Mouse (Mus musculus) embryonic facial prominence, embryonic 11.5 days (tissue): ENCODE measurements around the gene Slc35c2. TPM values are rescaled to one million over a fixed set of nuclear protein-coding genes. Genes with fewer than 3 reads are reported as not detected.

Source experiments
- ATAC-seq: fragments of 200-750 bp; cut with Nextera tagmentation; replicated peaks from 2 replicates; pipeline ENCODE4 v1.8.0; 2017; ENCODE audit warnings: low read depth; ENCODE audit not compliant: insufficient number of reproducible peaks, low FRiP score, low TSS enrichment
- DNase-seq: peaks from one replicate; pipeline ENCODE4 v3.0.0-alpha.2; 2015; ENCODE audit warnings: low spot score
- H3K27ac ChIP-seq: fragments of 300-500 bp; sonication (generic); replicated peaks from 2 replicates; pipeline ENCODE4 v1.5.1; 2014; ENCODE audit warnings: mild to moderate bottlenecking, low read depth, low read length, control low read depth
- H3K27me3 ChIP-seq: fragments of 300-500 bp; sonication (generic); 2 replicates; pipeline ENCODE4 v1.6.1; 2014; ENCODE audit warnings: mild to moderate bottlenecking, low read length, moderate library complexity, mixed read lengths; ENCODE audit not compliant: control insufficient read depth, insufficient read depth
- H3K36me3 ChIP-seq: fragments of 300-500 bp; sonication (generic); replicated peaks from 2 replicates; pipeline ENCODE4 v1.6.1; 2014; ENCODE audit warnings: low read depth, mild to moderate bottlenecking, low read length, moderate library complexity, mixed read lengths; ENCODE audit not compliant: control insufficient read depth, insufficient read depth
- H3K4me1 ChIP-seq: fragments of 300-500 bp; sonication (generic); 2 replicates; pipeline ENCODE4 v1.6.1; 2014; ENCODE audit warnings: low read length, mixed read lengths; ENCODE audit not compliant: control insufficient read depth, insufficient read depth
- H3K4me2 ChIP-seq: fragments of 300-500 bp; sonication (generic); 2 replicates; pipeline ENCODE4 v1.6.1; 2014; ENCODE audit warnings: low read depth, mild to moderate bottlenecking, control low read depth, low read length, moderate library complexity
- H3K4me3 ChIP-seq: fragments of 300-500 bp; sonication (generic); 2 replicates; pipeline ENCODE4 v1.5.1; 2014; ENCODE audit warnings: low read depth, low read length, control low read depth
- H3K9ac ChIP-seq: fragments of 300-500 bp; sonication (generic); replicated peaks from 2 replicates; pipeline ENCODE4 v1.6.1; 2014; ENCODE audit warnings: mild to moderate bottlenecking, control low read depth, low read length
- H3K9me3 ChIP-seq: fragments of 300-500 bp; sonication (generic); replicated peaks from 2 replicates; pipeline ENCODE4 v1.6.1; 2016; ENCODE audit warnings: mild to moderate bottlenecking, low read length, inconsistent platforms, mixed read lengths; ENCODE audit not compliant: control insufficient read depth
- WGBS: fragments of 180-500 bp; shearing (Covaris S2); extraction: QIAGEN DNeasy Blood & Tissue Kit; methylation state at CpG from one replicate; pipeline ENCODE4 v1.1.7; 2014; 5-methylcytosine and 5-hydroxymethylcytosine counted together
- polyA plus RNA-seq: library from polyadenylated mRNA; unstranded; fragments of >200 nt; fragmentation: Nextera tagmentation; extraction: Ambion mirVana; gene quantifications from 2 replicates; pipeline ENCODE4 v1.2.1, GENCODE M21; 2014

Gene Slc35c2
- polyA plus RNA-seq, 1 experiment from 2014 or later = 38.6 TPM

DNA sequence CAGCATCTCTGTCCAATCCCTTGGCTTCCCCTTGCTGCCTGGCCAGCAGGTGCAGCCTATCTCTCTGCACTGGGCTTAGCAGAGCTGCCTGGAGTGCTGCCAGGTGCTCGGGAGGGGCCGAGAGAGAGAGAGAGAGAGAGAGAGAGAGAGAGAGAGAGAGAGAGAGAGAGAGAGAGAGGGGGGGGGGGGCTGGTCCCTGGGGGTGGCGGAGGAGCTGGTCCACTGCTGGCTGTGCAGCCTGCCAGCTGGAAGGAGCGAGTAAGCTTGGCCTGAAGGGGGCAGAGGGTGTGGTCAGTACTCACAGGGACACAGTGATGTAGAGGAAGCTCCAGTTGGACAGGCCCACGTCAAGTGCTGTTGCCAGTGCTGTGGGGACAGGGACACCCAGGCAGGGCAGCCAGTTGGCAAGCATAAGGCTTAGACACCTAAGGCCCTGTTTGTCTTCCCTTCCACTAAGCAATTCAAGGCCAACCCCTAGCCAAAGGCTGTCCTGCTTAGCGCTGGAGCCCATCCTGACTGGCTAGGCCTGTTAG, 5.8 kb downstream of the Slc35c2 start:
- H3K27ac ChIP-seq = no peak overlapping the region
- H3K4me2 ChIP-seq = no peak overlapping the region
- no peaks in the 10 kb centered on the region; the same call in 1 of the 2 replicates for H3K36me3 ChIP-seq
- ATAC-seq (no peak), DNase-seq (no peak)
- no peaks in the 10 kb centered on the region for H3K4me1 ChIP-seq
- no peaks in the 10 kb centered on the region for H3K9me3 ChIP-seq
- H3K27me3 ChIP-seq = no peaks in the 10 kb centered on the region
- H3K9ac ChIP-seq = no peak overlapping the region
- no peak overlapping the region for H3K4me3 ChIP-seq
- 59% methylated on average over 4 of the region's 6 CpGs for WGBS

DNA sequence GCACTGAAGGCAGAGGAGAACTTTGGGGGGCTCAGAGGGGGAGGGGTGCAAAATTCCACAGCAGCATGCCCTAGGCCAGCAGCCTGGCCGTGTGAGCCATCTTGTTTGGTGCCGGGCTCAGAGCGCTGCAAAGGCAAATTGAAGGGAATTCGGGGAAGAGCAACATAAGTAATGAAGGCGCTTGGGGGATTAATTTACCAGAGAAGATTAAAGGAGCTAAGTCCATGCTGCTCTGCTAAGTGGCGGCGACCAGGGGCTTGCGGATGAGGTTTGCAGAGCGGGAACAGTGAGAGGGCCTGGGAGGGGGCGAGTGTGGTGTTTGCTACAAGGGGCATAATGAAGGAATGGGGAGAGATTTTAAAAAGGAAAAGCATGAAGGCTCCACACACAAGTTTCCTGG, 8.3 kb downstream of the Slc35c2 start:
- 36% methylated on average over 10 of the region's 10 CpGs for WGBS
- Histone ChIP-seq H3K9ac (no peak overlapping the region), H3K4me1 (0 out of 2 replicates have a peak, but pooled peaks cover 2% of the 10 kb centered on the region), H3K27ac (no peak overlapping the region), H3K9me3 (no peaks in the 10 kb centered on the region), H3K27me3 (no peaks in the 10 kb centered on the region), H3K4me3 (no peak overlapping the region), H3K4me2 (no peak overlapping the region), H3K36me3 (no peaks in the 10 kb centered on the region; the same call in 1 of the 2 replicates)
- ATAC-seq = no peak
- no peak for DNase-seq

DNA sequence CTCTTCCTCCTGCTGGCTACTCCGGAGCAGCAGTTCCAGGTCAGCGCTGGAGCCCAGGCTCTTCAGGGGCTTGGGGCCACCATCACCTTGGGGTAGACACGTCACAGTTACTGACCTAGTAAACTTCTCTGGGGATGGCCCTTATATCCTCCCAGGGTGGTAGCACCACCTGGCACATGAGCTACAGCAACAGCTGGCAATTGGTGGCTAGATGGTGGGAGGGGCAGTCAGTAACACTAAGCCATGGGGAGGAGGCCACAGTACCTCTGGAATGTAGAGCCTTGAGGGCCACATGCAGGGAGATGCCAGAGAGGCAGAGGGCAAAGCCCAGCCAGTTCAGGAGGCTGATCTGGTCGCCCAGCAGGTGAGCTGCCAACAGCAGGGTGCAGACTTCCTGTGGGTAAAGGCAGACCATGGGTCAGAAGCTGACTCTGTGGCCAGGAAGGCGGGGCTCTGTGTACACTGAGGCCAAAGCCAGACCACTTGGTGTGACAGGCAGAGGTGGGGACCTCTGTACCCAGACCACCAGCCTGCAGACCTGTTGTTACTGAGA, 10.4 kb downstream of the Slc35c2 start:
- no peak overlapping the region for H3K4me3 ChIP-seq
- H3K4me1 ChIP-seq = 0 out of 2 replicates have a peak, but pooled peaks cover 2% of the 10 kb centered on the region
- DNase-seq (no peak), ATAC-seq (no peak)
- H3K27me3 ChIP-seq = no peaks in the 10 kb centered on the region
- H3K4me2 ChIP-seq = no peak overlapping the region
- 79% methylated on average over 5 of the region's 5 CpGs for WGBS
- no peaks in the 10 kb centered on the region for H3K9me3 ChIP-seq
- no peaks in the 10 kb centered on the region; the same call in 1 of the 2 replicates for H3K36me3 ChIP-seq
- H3K27ac ChIP-seq = no peak overlapping the region
- H3K9ac ChIP-seq = no peak overlapping the region

DNA sequence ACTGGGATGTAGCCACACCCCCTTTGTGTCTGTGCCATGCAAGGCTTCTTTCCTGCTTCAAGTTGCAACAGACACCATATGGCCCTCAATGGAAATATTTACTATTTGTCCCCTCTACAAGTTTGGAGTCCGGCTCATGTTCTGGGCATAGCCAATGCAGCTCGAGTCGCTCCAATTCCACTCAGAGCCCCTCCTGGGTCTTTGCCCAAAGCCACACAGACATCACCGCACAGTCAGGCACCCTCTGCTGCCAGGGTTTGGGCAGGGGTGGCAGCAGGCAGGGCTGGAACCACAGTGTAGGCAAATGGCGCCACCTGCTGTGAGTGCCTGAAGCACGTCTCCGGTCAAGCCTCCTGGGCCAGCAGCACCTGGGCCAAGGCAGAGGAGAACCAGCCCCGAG, 11.8 kb downstream of the Slc35c2 start:
- H3K9ac ChIP-seq = no peak overlapping the region
- 28% methylated on average over 8 of the region's 8 CpGs for WGBS
- DNase-seq = peak; percentile 70
- H3K4me1 ChIP-seq = 0 out of 2 replicates have a peak, but pooled peaks cover 2% of the 10 kb centered on the region
- H3K9me3 ChIP-seq = no peaks in the 10 kb centered on the region
- ATAC-seq = no peak
- no peaks in the 10 kb centered on the region for H3K27me3 ChIP-seq
- H3K4me2 ChIP-seq = no peak overlapping the region
- no peak overlapping the region for H3K4me3 ChIP-seq
- no peaks in the 10 kb centered on the region; the same call in 1 of the 2 replicates for H3K36me3 ChIP-seq
- no peak overlapping the region for H3K27ac ChIP-seq

DNA sequence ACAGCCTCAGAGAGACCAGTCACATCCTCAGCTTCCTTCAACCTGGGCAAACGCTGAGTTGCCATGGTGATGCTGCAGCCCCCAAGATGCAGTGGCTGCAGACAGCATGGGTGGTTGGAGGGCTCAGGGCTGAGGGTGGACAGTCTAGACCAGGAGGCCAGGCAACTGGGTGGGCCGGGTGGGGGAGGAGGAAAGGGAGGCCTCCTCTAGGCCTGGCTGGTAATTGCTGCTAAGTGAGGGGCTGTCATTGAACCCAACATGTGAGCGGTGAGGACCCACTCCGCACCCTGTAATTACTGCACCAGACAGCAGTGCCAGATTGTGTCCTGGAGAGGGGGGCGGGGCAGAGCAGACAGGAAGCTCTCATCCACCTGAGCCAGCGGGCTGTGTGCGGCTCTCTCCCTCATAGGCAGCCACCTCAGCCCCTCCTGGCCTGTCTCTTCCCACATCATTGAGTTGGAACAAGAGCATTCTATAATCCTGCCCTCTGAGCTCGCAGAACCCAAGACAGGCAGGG, 12.5 kb downstream of the Slc35c2 start:
- Histone ChIP-seq H3K27me3 (no peaks in the 10 kb centered on the region), H3K9me3 (no peaks in the 10 kb centered on the region), H3K4me1 (0 out of 2 replicates have a peak, but pooled peaks cover 2% of the 10 kb centered on the region), H3K27ac (no peak overlapping the region), H3K9ac (no peak overlapping the region), H3K4me2 (no peak overlapping the region), H3K36me3 (no peaks in the 10 kb centered on the region; the same call in 1 of the 2 replicates), H3K4me3 (no peak overlapping the region)
- DNase-seq = peak; percentile 48
- peak; percentile 71 for ATAC-seq
- WGBS = 27% methylated on average over 7 of the region's 8 CpGs

DNA sequence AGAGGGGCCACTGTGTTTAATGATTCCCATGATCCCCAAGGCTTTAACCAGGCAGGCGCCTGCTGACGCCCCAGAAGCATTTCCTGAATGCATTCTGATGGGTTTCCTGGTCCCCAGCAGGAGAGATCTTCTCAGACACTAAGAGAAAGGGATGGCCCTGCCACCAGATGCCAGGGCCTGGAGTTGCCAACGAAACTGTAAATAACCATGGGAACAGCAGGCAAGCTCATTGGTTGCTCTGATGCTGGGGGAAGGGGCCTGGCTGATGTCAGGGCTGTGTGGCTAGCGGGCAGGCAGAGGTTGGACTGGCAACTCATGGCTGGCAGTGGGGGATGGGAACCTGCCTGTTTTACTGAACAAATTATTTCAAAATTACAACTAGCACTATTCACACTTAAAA, 14.1 kb downstream of the Slc35c2 start:
- 0 out of 2 replicates have a peak, but pooled peaks cover 2% of the 10 kb centered on the region for H3K4me1 ChIP-seq
- no peaks in the 10 kb centered on the region for H3K9me3 ChIP-seq
- ATAC-seq = no peak
- no peak for DNase-seq
- no peak overlapping the region for H3K9ac ChIP-seq
- no peak overlapping the region for H3K4me3 ChIP-seq
- H3K27ac ChIP-seq = no peak overlapping the region
- H3K36me3 ChIP-seq = no peaks in the 10 kb centered on the region; the same call in 1 of the 2 replicates
- H3K27me3 ChIP-seq = no peaks in the 10 kb centered on the region
- 42% methylated on average over 4 of the region's 4 CpGs for WGBS
- no peak overlapping the region for H3K4me2 ChIP-seq

DNA sequence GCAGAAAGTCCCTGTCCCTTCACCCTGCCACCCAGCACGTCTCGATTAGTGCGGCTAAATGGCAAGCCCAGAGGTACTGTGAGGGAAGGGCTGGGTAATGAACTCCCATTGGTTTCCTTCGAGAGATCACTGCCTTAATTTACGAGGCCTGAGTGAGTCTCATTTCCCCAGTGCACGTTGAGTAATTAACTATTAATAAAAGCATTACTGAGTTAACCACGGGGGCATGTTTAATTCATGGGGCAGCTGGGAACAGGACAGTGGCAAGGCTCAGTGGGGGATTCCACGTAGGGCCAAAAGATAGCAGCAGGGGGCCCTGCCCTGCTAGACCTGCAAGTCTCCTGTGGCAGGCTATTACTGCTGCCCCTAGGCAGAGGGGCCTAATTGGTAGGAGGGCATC, 16.3 kb downstream of the Slc35c2 start:
- no peak for ATAC-seq
- WGBS = 12% methylated on average over 8 of the region's 8 CpGs
- H3K4me1 ChIP-seq = 0 out of 2 replicates have a peak, but pooled peaks cover 2% of the 10 kb centered on the region

DNA sequence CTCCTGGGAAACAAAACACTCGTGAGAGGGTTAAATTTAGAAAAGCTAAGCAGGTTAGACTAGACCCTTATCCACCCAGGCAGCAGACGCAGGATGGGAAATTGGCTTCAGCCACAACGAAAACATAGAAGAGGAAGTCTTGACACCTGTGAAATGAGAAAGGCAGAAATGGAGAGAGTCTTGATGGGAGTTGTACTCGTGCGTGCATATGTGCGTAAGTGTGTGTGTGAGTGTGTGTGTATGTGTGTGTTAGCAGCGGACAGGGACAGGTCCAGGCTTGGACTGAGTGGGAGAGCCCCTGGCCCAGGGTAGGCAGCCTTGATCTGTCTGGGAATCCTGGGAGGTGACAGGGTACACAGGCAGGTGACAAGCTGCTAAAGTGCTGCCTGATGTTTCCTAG, 16.8 kb downstream of the Slc35c2 start:
- no peak for ATAC-seq
- Histone ChIP-seq H3K9ac (no peak overlapping the region), H3K27ac (no peak overlapping the region), H3K4me2 (no peak overlapping the region), H3K36me3 (no peaks in the 10 kb centered on the region), H3K4me1 (0 out of 2 replicates have a peak, but pooled peaks cover 2% of the 10 kb centered on the region), H3K4me3 (no peak overlapping the region), H3K27me3 (no peaks in the 10 kb centered on the region; the same call in 1 of the 2 replicates), H3K9me3 (no peaks in the 10 kb centered on the region)
- 52% methylated on average over 7 of the region's 7 CpGs for WGBS
- no peak for DNase-seq

More for the DNA sequence above, 16.3 kb downstream of the Slc35c2 start:
- Histone ChIP-seq H3K4me3 (no peak overlapping the region), H3K4me2 (no peak overlapping the region), H3K36me3 (no peaks in the 10 kb centered on the region), H3K9me3 (no peaks in the 10 kb centered on the region), H3K9ac (no peak overlapping the region), H3K27me3 (no peaks in the 10 kb centered on the region; the same call in 1 of the 2 replicates), H3K27ac (no peak overlapping the region)
- DNase-seq = no peak
